Comparison of ENCODE assay signal across 21 mouse cellular contexts in genomic region chr14:59104006-59104605, GRCm38 (mm10). TPM values are rescaled to one million over a fixed set of nuclear protein-coding genes. Genes with fewer than 3 reads are reported as not detected.
DNase-seq lines count a peak whose midpoint lies in the region; ATAC-seq and TF ChIP-seq lines count a peak whose summit lies in the region.
"Had no signal": no experiment of that assay in that cellular context is flagged by ENCODE, and none has a peak within 500 bp of the region (broad histone marks: within the 10 kb centered on the region; RNA-seq: fewer than 3 reads in every experiment).

No protein-coding gene starts in this region.

- WGBS in kidney, embryonic 14.5 days: 31% methylated on average over 10 of the region's 10 CpGs
- 22% methylated on average over 10 of the region's 10 CpGs for WGBS in limb, embryonic 10.5 days

- DNase-seq in gastrocnemius, adult 2 months: peak; percentile 18
- no peak for DNase-seq in gastrocnemius, postnatal 25 days
- DNase-seq in kidney, postnatal 14 days: peak; percentile 3
- DNase-seq in embryo, embryonic 10.5 days (ENCODE audit: low spot score): peak; percentile 69
- no peak for DNase-seq in limb, embryonic 10.5 days (ENCODE audit: low spot score)
- DNase-seq in right cerebral cortex, postnatal 14 days: no peak
- DNase-seq in lung, postnatal 4 days: no peak
- DNase-seq: cerebellum, adult 9-10 months; forebrain, postnatal 0 days; gastrocnemius, postnatal 10 days; midbrain, embryonic 14.5 days had no signal

- no peaks in the 10 kb centered on the region for H3K9me3 ChIP-seq in kidney, embryonic 14.5 days (ENCODE audit: control insufficient read depth, low read length)
- no peaks in the 10 kb centered on the region for H3K9me3 ChIP-seq in limb, embryonic 10.5 days (replicated peaks)
- H3K9me3 ChIP-seq: liver, embryonic 15.5 days had no signal

- no peak overlapping the region for H3K4me3 ChIP-seq in gastrocnemius, adult 2 months
- no peak overlapping the region for H3K4me3 ChIP-seq in kidney, embryonic 14.5 days (ENCODE audit: low read length)
- H3K4me3 ChIP-seq in limb, embryonic 10.5 days: no peak overlapping the region
- H3K4me3 ChIP-seq: erythroblast, embryonic 14.5 days; liver, embryonic 15.5 days had no signal

- no peak for TF ChIP-seq CTCF in gastrocnemius, adult 2 months (IDR thresholded peaks at IDR 0.05)

- no peak overlapping the region for H3K4me2 ChIP-seq in kidney, embryonic 14.5 days (replicated peaks; ENCODE audit: low read depth, low read length)
- H3K4me2 ChIP-seq: heart, embryonic 11.5 days; liver, embryonic 15.5 days had no signal

- H3K27ac ChIP-seq in gastrocnemius, adult 2 months: no peak overlapping the region
- H3K27ac ChIP-seq in kidney, embryonic 14.5 days (ENCODE audit: low read depth, low read length): no peak overlapping the region
- peak overlapping the region; percentile 61; the same call in 1 of the 2 replicates for H3K27ac ChIP-seq in limb, embryonic 10.5 days
- H3K27ac ChIP-seq: liver, embryonic 15.5 days; stomach, postnatal 0 days had no signal

- intact Hi-C loops in gastrocnemius, adult 2 months (cut with DNase I): no loop called here

- no peaks in the 10 kb centered on the region for H3K36me3 ChIP-seq in kidney, embryonic 14.5 days (ENCODE audit: control insufficient read depth, insufficient read depth, low read length)
- no peaks in the 10 kb centered on the region for H3K36me3 ChIP-seq in limb, embryonic 10.5 days
- H3K36me3 ChIP-seq: liver, embryonic 15.5 days had no signal

- H3K9ac ChIP-seq in kidney, embryonic 14.5 days (ENCODE audit: low read depth, low read length): no peak overlapping the region
- H3K9ac ChIP-seq: forebrain, postnatal 0 days; liver, embryonic 15.5 days had no signal

- no peaks in the 10 kb centered on the region for H3K27me3 ChIP-seq in kidney, embryonic 14.5 days (ENCODE audit: control insufficient read depth, insufficient read depth, low read length)
- no peaks in the 10 kb centered on the region for H3K27me3 ChIP-seq in limb, embryonic 10.5 days (ENCODE audit: low read depth, poor library complexity, severe bottlenecking)
- H3K27me3 ChIP-seq: liver, embryonic 15.5 days had no signal

- ATAC-seq in kidney, embryonic 14.5 days (ENCODE audit: low FRiP score, low TSS enrichment): no peak
- ATAC-seq: forebrain, postnatal 0 days had no signal

- H3K4me1 ChIP-seq in kidney, embryonic 14.5 days (ENCODE audit: control insufficient read depth, insufficient read depth, low read length): peaks cover 7% of the 10 kb centered on the region; the same call in 1 of the 2 replicates
- H3K4me1 ChIP-seq in limb, embryonic 10.5 days: peaks cover 12% of the 10 kb centered on the region
- H3K4me1 ChIP-seq: liver, embryonic 15.5 days had no signal

RNA-seq across cellular contexts. Expression of gene 1700129C05Rik, which starts 38.6 kb away (rescaled TPM):
- not detected for total RNA-seq in gastrocnemius, adult 2 months (2021)
- total RNA-seq in gastrocnemius, postnatal 25 days (2021): not detected
- polyA plus RNA-seq in kidney, embryonic 14.5 days (2014; fragmentation: Nextera tagmentation; extraction: Ambion mirVana): not detected in 2 replicates
- not detected in 2 replicates for polyA plus RNA-seq in limb, embryonic 10.5 days (2016; fragmentation: Nextera tagmentation; extraction: Ambion mirVana)
- total RNA-seq: forebrain, postnatal 0 days; gastrocnemius, postnatal 10 days; heart, postnatal 14 days; left cerebral cortex, adult 8-10 months had no signal
- polyA plus RNA-seq: cortical plate, adult 2 months; erythroblast, embryonic 14.5 days; forebrain, postnatal 0 days; heart, embryonic 11.5 days; kidney, embryonic 16.5 days; limb, embryonic 14.5 days; liver, embryonic 15.5 days; midbrain, embryonic 14.5 days; stomach, postnatal 0 days had no signal

Comparison
In these comparisons a context has a peak if more than half of its experiments do, and no peak if none do; other contexts are left out.
1. DNase-seq: peak in gastrocnemius, adult 2 months (single experiment), kidney, postnatal 14 days (single experiment) and embryo, embryonic 10.5 days (single experiment); none in gastrocnemius, postnatal 25 days (single experiment), limb, embryonic 10.5 days (single experiment), right cerebral cortex, postnatal 14 days (single experiment) and lung, postnatal 4 days (0 of 2).